Mouse (Mus musculus) myocyte (in vitro differentiated cells): ENCODE results near the gene Trpm1. TPM values are rescaled to one million over a fixed set of nuclear protein-coding genes. Genes with fewer than 3 reads are reported as not detected.

ENCODE experiments used
- H3K27me3 ChIP-seq: one replicate; pipeline ENCODE4 v1.6.1; 2011; ENCODE audit not compliant: control insufficient read depth, insufficient read depth, insufficient read length
- H3K36me3 ChIP-seq: one replicate; pipeline ENCODE4 v1.6.1; 2011; ENCODE audit not compliant: control insufficient read depth, insufficient read depth
- H3K4me2 ChIP-seq: one replicate; pipeline ENCODE4 v1.6.1; 2011; ENCODE audit warnings: low read depth, control low read depth
- H3K4me3 ChIP-seq: one replicate; pipeline ENCODE4 v1.5.1; 2011; ENCODE audit warnings: mild to moderate bottlenecking, control low read depth, moderate library complexity
- H3K79me2 ChIP-seq: one replicate; pipeline ENCODE4 v1.6.1; 2011; ENCODE audit not compliant: control insufficient read depth, insufficient read depth
- H3ac ChIP-seq: one replicate; pipeline ENCODE4 v1.6.1; 2011; ENCODE audit not compliant: control insufficient read depth, insufficient read length
- CEBPB ChIP-seq: IDR thresholded peaks from 2 replicates; pipeline ENCODE4 v1.6.1; 2011; ENCODE audit warnings: mild to moderate bottlenecking, moderate library complexity; ENCODE audit not compliant: poor library complexity, insufficient read depth, severe bottlenecking
- E2F4 ChIP-seq: IDR thresholded peaks from one replicate; pipeline ENCODE4 v1.6.1; 2011; ENCODE audit warnings: mild to moderate bottlenecking, control low read depth, moderate library complexity; ENCODE audit not compliant: insufficient read depth
- MAX ChIP-seq: IDR thresholded peaks from one replicate; pipeline ENCODE4 v1.6.1; 2011; ENCODE audit warnings: low read depth, mild to moderate bottlenecking, control low read depth
- MYOD1 ChIP-seq, 3 experiments: IDR thresholded peaks; one replicate each; pipeline ENCODE4 v1.6.1; 2011; ENCODE audit warnings: control low read depth in 2 of 3, low read depth in 2 of 3, mild to moderate bottlenecking in 2 of 3, moderate library complexity in 1 of 3; ENCODE audit not compliant: insufficient read length in 2 of 3, control insufficient read depth in 1 of 3
- MYOG ChIP-seq, 3 experiments: IDR thresholded peaks; one replicate each; pipeline ENCODE4 v1.6.1; 2011; ENCODE audit warnings: control low read depth in 2 of 3, low read depth in 2 of 3, mild to moderate bottlenecking in 2 of 3; ENCODE audit not compliant: insufficient read length in 2 of 3, control insufficient read depth in 1 of 3, insufficient read depth in 1 of 3
- POLR2A ChIP-seq: IDR thresholded peaks from one replicate; pipeline ENCODE4 v1.6.1; 2011; ENCODE audit warnings: low read depth, mild to moderate bottlenecking, control low read depth, moderate library complexity; ENCODE audit not compliant: insufficient read length
- POLR2AphosphoS2 ChIP-seq: IDR thresholded peaks from one replicate; pipeline ENCODE4 v1.6.1; 2011; ENCODE audit warnings: low read depth, control low read depth; ENCODE audit not compliant: insufficient read length
- REST ChIP-seq: IDR thresholded peaks from one replicate; pipeline ENCODE4 v1.6.1; 2011; ENCODE audit warnings: mild to moderate bottlenecking, control low read depth, moderate library complexity; ENCODE audit not compliant: insufficient read depth, insufficient read length
- SRF ChIP-seq: IDR thresholded peaks from one replicate; pipeline ENCODE4 v1.6.1; 2011; ENCODE audit warnings: low read depth; ENCODE audit not compliant: control insufficient read depth, insufficient read length
- TCF12 ChIP-seq: IDR thresholded peaks from one replicate; pipeline ENCODE4 v1.6.1; 2011; ENCODE audit warnings: mild to moderate bottlenecking, control low read depth; ENCODE audit not compliant: poor library complexity, insufficient read depth, severe bottlenecking
- TCF3 ChIP-seq: IDR thresholded peaks from one replicate; pipeline ENCODE4 v1.6.1; 2011; ENCODE audit warnings: low read depth, control low read depth; ENCODE audit not compliant: insufficient read length
- USF1 ChIP-seq: IDR thresholded peaks from one replicate; pipeline ENCODE4 v1.6.1; 2011; ENCODE audit warnings: low read depth, mild to moderate bottlenecking, control low read depth, moderate library complexity
- polyA plus RNA-seq: library from polyadenylated mRNA; unstranded; fragments of >200 nt; fragmentation: generic; extraction: Trizol; gene quantifications from one replicate; pipeline ENCODE4 v1.2.1, GENCODE M21; 2012; ENCODE audit warnings: missing spikeins

Trpm1 gene
- polyA plus RNA-seq, 1 experiment, result 0.17 TPM

DNA sequence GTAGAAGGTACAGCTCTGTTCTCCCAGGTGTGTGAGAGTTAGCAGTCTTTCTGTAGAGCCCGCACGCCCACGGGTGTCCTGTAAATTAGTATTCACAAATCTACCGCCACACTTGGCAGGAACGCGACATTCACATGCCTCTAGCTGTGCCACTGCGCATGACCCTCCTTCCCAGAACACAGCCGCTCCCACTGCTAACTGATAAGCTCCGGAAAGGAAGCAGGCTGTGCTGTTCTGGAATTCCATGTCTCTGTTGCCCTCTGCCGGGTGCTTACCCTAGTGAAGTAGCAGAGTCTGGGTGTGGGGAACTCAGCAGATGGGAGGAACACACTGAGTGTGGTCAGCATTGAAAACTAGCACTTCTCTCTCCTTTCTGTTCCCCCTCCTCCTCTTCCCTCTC is 2.1 kb downstream of the Trpm1 start:
- H3K79me2 ChIP-seq, result no peaks in the 10 kb centered on the region
- no peak overlapping the region for H3ac ChIP-seq
- H3K27me3 ChIP-seq, result no peaks in the 10 kb centered on the region
- TF ChIP-seq MYOG (IDR thresholded peaks at IDR 0.05; ENCODE audit: control insufficient read depth in 1 of 3, insufficient read depth in 1 of 3, insufficient read length in 2 of 3, low read depth in 2 of 3) (peak in 1 of 3 experiments; percentile 27), TCF3 (no peak), POLR2AphosphoS2 (no peak), POLR2A (no peak), REST (no peak), USF1 (no peak), SRF (peak; percentile 18), MYOD1 (IDR thresholded peaks at IDR 0.05; ENCODE audit: control insufficient read depth in 1 of 3, insufficient read length in 2 of 3, low read depth in 2 of 3) (no peak), E2F4 (no peak), TCF12 (no peak), MAX (no peak), CEBPB (no peak)
- H3K36me3 ChIP-seq, result no peaks in the 10 kb centered on the region
- H3K4me2 ChIP-seq, result peak overlapping the region; percentile 47
- H3K4me3 ChIP-seq, result no peak overlapping the region

DNA sequence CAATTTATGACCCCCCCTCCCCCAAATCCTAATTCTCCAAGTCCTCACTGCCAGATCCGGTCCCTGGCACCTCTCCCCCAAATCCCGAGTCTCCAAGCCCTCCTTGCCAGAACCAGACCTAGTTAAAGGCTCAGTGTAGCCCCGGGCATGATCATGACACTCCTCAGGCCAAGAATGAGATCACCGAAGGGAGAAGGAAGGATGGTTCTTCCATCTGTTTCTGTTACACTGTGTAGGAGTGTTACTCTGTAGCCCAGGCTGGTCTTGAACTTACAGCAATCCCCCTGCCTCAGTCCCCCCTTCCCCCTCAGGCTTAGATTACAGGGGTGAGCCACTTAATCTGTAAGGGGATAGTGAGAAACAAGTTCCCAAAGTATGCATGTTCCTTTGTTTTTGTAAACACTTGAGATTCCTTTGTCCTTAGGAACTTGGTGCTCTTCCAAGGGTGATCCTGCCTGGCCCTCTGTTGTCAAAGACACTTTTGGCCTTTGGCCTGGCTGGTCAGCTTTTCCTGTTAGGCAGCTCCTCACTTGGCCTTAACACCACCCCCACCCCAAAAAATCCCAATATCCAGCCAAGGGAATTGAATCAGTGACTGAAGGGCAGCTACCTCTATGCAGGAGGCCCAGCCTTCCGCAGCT is 2.8 kb downstream of the Trpm1 start:
- H3ac ChIP-seq, result no peak overlapping the region
- TF ChIP-seq MYOD1 (IDR thresholded peaks at IDR 0.05; ENCODE audit: control insufficient read depth in 1 of 3, insufficient read length in 2 of 3, low read depth in 2 of 3), result no peak
- TF ChIP-seq E2F4, result no peak
- TF ChIP-seq REST, result no peak
- no peak for TF ChIP-seq USF1
- no peak for TF ChIP-seq TCF3
- no peak for TF ChIP-seq TCF12
- TF ChIP-seq CEBPB, result no peak
- TF ChIP-seq MYOG (IDR thresholded peaks at IDR 0.05; ENCODE audit: control insufficient read depth in 1 of 3, insufficient read depth in 1 of 3, insufficient read length in 2 of 3, low read depth in 2 of 3), result no peak
- no peak for TF ChIP-seq SRF
- no peak for TF ChIP-seq MAX
- no peak for TF ChIP-seq POLR2A
- no peak for TF ChIP-seq POLR2AphosphoS2
- H3K36me3 ChIP-seq, result no peaks in the 10 kb centered on the region
- H3K27me3 ChIP-seq, result no peaks in the 10 kb centered on the region
- peak overlapping the region; percentile 47 for H3K4me2 ChIP-seq
- no peak overlapping the region for H3K4me3 ChIP-seq
- H3K79me2 ChIP-seq, result no peaks in the 10 kb centered on the region

- TF ChIP-seq MAX (no peak), MYOG (IDR thresholded peaks at IDR 0.05; ENCODE audit: control insufficient read depth in 1 of 3, insufficient read depth in 1 of 3, insufficient read length in 2 of 3, low read depth in 2 of 3) (no peak), POLR2A (no peak), SRF (no peak), REST (no peak), CEBPB (no peak), E2F4 (no peak), MYOD1 (IDR thresholded peaks at IDR 0.05; ENCODE audit: control insufficient read depth in 1 of 3, insufficient read length in 2 of 3, low read depth in 2 of 3) (no peak), TCF12 (no peak), POLR2AphosphoS2 (no peak), USF1 (no peak), TCF3 (no peak)
- Histone ChIP-seq H3K27me3 (no peaks in the 10 kb centered on the region), H3ac (no peak overlapping the region), H3K79me2 (no peaks in the 10 kb centered on the region), H3K36me3 (no peaks in the 10 kb centered on the region), H3K4me3 (no peak overlapping the region), H3K4me2 (no peak overlapping the region)
Observed at GRCm38 (mm10) chr7:64156918-64157690, 3.5 kb downstream of the Trpm1 start.

- no peaks in the 10 kb centered on the region for H3K36me3 ChIP-seq
- H3K79me2 ChIP-seq, result no peaks in the 10 kb centered on the region
- H3K4me2 ChIP-seq, result no peak overlapping the region
- no peak overlapping the region for H3K4me3 ChIP-seq
- H3ac ChIP-seq, result no peak overlapping the region
- TF ChIP-seq USF1 (no peak), SRF (no peak), TCF3 (no peak), POLR2AphosphoS2 (no peak), POLR2A (no peak), MYOG (IDR thresholded peaks at IDR 0.05; ENCODE audit: control insufficient read depth in 1 of 3, insufficient read depth in 1 of 3, insufficient read length in 2 of 3, low read depth in 2 of 3) (no peak), E2F4 (no peak), CEBPB (no peak), MYOD1 (IDR thresholded peaks at IDR 0.05; ENCODE audit: control insufficient read depth in 1 of 3, insufficient read length in 2 of 3, low read depth in 2 of 3) (no peak), REST (no peak), MAX (no peak), TCF12 (no peak)
- no peaks in the 10 kb centered on the region for H3K27me3 ChIP-seq
Observed at GRCm38 (mm10) chr7:64158281-64159055, 4.8 kb downstream of the Trpm1 start.
